Mouse (Mus musculus) CD8-positive naive resting alpha-beta T cell, adult 2 months (primary cell): ENCODE data around the gene Hadha.

Source experiments
- DNase-seq, 2 experiments: peaks; one replicate each; pipeline ENCODE4 v3.0.0; 2022; ENCODE audit warnings: low read depth in 2 of 2, low spot score in 2 of 2

Gene Hadha

GRCm38 (mm10) chr5:30072377-30072776 lies 82.6 kb downstream of the Hadha start:
- no peak for DNase-seq

- no peak for DNase-seq
Measured at GRCm38 (mm10) chr5:30071677-30072076, 83.3 kb downstream of the Hadha start.
